Mouse (Mus musculus) liver, adult 2 months (tissue): ENCODE measurements around the gene Nccrp1. TPM values are rescaled to one million over a fixed set of nuclear protein-coding genes. Genes with fewer than 3 reads are reported as not detected.

Experiments
- DNase-seq: peaks from one replicate; pipeline ENCODE4 v3.0.0-alpha.2; 2011; ENCODE audit warnings: low read depth, low spot score; ENCODE audit errors: extremely low read depth
- H3K27ac ChIP-seq: fragments of 200-500 bp; replicated peaks from 2 replicates; pipeline ENCODE4 v1.5.1; 2012; ENCODE audit warnings: low read depth, mild to moderate bottlenecking, control low read depth, inconsistent platforms, low read length; ENCODE audit not compliant: insufficient read depth
- H3K27me3 ChIP-seq: fragments of 200-500 bp; 2 replicates; pipeline ENCODE4 v1.6.1; 2012; ENCODE audit warnings: mild to moderate bottlenecking, moderate library complexity, low read length, inconsistent platforms; ENCODE audit not compliant: control insufficient read depth, insufficient read depth
- H3K36me3 ChIP-seq: fragments of 200-500 bp; 2 replicates; pipeline ENCODE4 v1.6.1; 2012; ENCODE audit warnings: low read length, inconsistent platforms; ENCODE audit not compliant: control insufficient read depth, insufficient read depth
- H3K4me1 ChIP-seq: fragments of 200-500 bp; 2 replicates; pipeline ENCODE4 v1.6.1; 2011; ENCODE audit warnings: low read length; ENCODE audit not compliant: control insufficient read depth, insufficient read depth
- H3K4me3 ChIP-seq: fragments of 200-500 bp; 2 replicates; pipeline ENCODE4 v1.5.1; 2011; ENCODE audit warnings: low read depth, mild to moderate bottlenecking, control low read depth, low read length, moderate library complexity; ENCODE audit not compliant: insufficient read depth
- H3K79me2 ChIP-seq: fragments of 200-500 bp; 2 replicates; pipeline ENCODE4 v1.6.1; 2012; ENCODE audit warnings: inconsistent platforms, mild to moderate bottlenecking, low read length, moderate library complexity; ENCODE audit not compliant: control insufficient read depth, insufficient read depth
- H3K9ac ChIP-seq: fragments of 200-500 bp; 2 replicates; pipeline ENCODE4 v1.6.1; 2012; ENCODE audit warnings: low read depth, mild to moderate bottlenecking, control low read depth, inconsistent platforms, low read length
- CTCF ChIP-seq: fragments of 200-500 bp; IDR thresholded peaks from 2 replicates; pipeline ENCODE4 v1.5.1; 2011; ENCODE audit warnings: low read depth, low read length, control low read depth
- POLR2A ChIP-seq: fragments of 200-500 bp; IDR thresholded peaks from 2 replicates; pipeline ENCODE4 v1.6.1; 2011; ENCODE audit warnings: low read length, control low read depth; ENCODE audit not compliant: insufficient read depth; ENCODE audit errors: extremely low read depth
- WGBS: fragments of 180-500 bp; shearing (Covaris S2); methylation state at CpG from one replicate; pipeline ENCODE4 v1.1.7; 2018; 5-methylcytosine and 5-hydroxymethylcytosine counted together
- polyA plus RNA-seq: library from polyadenylated mRNA; depleted of rRNA; stranded (reverse); fragments of >200 nt; gene quantifications from 2 replicates; pipeline ENCODE4 v1.2.3, GENCODE M21; 2012
- total RNA-seq: library from RNA; depleted of rRNA; stranded (reverse); fragments of >200 nt; gene quantifications from 2 replicates; pipeline ENCODE4 v1.2.3, GENCODE M21; 2014

Nccrp1 gene
- total and polyA plus RNA-seq, 2 experiments = 0.05 TPM; not detected in 1

- Histone ChIP-seq H3K79me2 (peaks cover 49% of the 10 kb centered on the region), H3K27me3 (no peaks in the 10 kb centered on the region), H3K36me3 (no peaks in the 10 kb centered on the region), H3K9ac (no peak overlapping the region), H3K27ac (no peak overlapping the region), H3K4me1 (peaks cover 21% of the 10 kb centered on the region), H3K4me3 (no peak overlapping the region)
- no peak for TF ChIP-seq CTCF
- TF ChIP-seq POLR2A = no peak
- no peak for DNase-seq
- 60% methylated on average over 4 of the region's 4 CpGs for WGBS
Observed at GRCm38 (mm10) chr7:28581721-28582120, 34.7 kb upstream of the Nccrp1 start.

- WGBS = 82% methylated on average over 5 of the region's 5 CpGs
- no peak overlapping the region for H3K27ac ChIP-seq
Observed at GRCm38 (mm10) chr7:28579826-28580225, 32.8 kb upstream of the Nccrp1 start.

GRCm38 (mm10) chr7:28578543-28579053 is 31.5 kb upstream of the Nccrp1 start:
- peaks cover 17% of the 10 kb centered on the region; the same call in 1 of the 2 replicates for H3K4me1 ChIP-seq
- H3K27ac ChIP-seq = no peak overlapping the region
- peaks cover 49% of the 10 kb centered on the region for H3K79me2 ChIP-seq
- 75% methylated on average over 5 of the region's 5 CpGs for WGBS
- no peaks in the 10 kb centered on the region for H3K27me3 ChIP-seq
- H3K4me3 ChIP-seq = no peak overlapping the region
- no peaks in the 10 kb centered on the region for H3K36me3 ChIP-seq
- no peak for TF ChIP-seq POLR2A
- TF ChIP-seq CTCF = no peak
- H3K9ac ChIP-seq = no peak overlapping the region
- no peak for DNase-seq

More at GRCm38 (mm10) chr7:28579826-28580225, 32.8 kb upstream of the Nccrp1 start:
- TF ChIP-seq POLR2A (no peak), CTCF (no peak)
- H3K9ac ChIP-seq = no peak overlapping the region
- H3K36me3 ChIP-seq = no peaks in the 10 kb centered on the region
- DNase-seq = no peak
- peaks cover 19% of the 10 kb centered on the region for H3K4me1 ChIP-seq
- H3K4me3 ChIP-seq = no peak overlapping the region
- peaks cover 49% of the 10 kb centered on the region for H3K79me2 ChIP-seq
- H3K27me3 ChIP-seq = no peaks in the 10 kb centered on the region

GRCm38 (mm10) chr7:28577826-28578542 is 30.9 kb upstream of the Nccrp1 start:
- Histone ChIP-seq H3K27me3 (no peaks in the 10 kb centered on the region), H3K4me3 (no peak overlapping the region), H3K36me3 (no peaks in the 10 kb centered on the region), H3K4me1 (peaks cover 16% of the 10 kb centered on the region; the same call in 1 of the 2 replicates), H3K27ac (no peak overlapping the region), H3K79me2 (peaks cover 49% of the 10 kb centered on the region), H3K9ac (no peak overlapping the region)
- DNase-seq = no peak
- WGBS = 77% methylated on average over 9 of the region's 9 CpGs
- TF ChIP-seq CTCF (no peak), POLR2A (no peak)

- Histone ChIP-seq H3K27ac (no peak overlapping the region), H3K9ac (no peak overlapping the region), H3K4me1 (0 out of 2 replicates have a peak, but pooled peaks cover 7% of the 10 kb centered on the region), H3K79me2 (peaks cover 43% of the 10 kb centered on the region), H3K36me3 (no peaks in the 10 kb centered on the region), H3K4me3 (no peak overlapping the region), H3K27me3 (no peaks in the 10 kb centered on the region)
- TF ChIP-seq CTCF (no peak), POLR2A (no peak)
- DNase-seq = no peak
- 79% methylated on average over 5 of the region's 5 CpGs for WGBS
Observed at GRCm38 (mm10) chr7:28576271-28576914, 29.3 kb upstream of the Nccrp1 start.
